Mouse (Mus musculus): ENCODE measurements around the gene Galnt9.

Gene Galnt9

DNA sequence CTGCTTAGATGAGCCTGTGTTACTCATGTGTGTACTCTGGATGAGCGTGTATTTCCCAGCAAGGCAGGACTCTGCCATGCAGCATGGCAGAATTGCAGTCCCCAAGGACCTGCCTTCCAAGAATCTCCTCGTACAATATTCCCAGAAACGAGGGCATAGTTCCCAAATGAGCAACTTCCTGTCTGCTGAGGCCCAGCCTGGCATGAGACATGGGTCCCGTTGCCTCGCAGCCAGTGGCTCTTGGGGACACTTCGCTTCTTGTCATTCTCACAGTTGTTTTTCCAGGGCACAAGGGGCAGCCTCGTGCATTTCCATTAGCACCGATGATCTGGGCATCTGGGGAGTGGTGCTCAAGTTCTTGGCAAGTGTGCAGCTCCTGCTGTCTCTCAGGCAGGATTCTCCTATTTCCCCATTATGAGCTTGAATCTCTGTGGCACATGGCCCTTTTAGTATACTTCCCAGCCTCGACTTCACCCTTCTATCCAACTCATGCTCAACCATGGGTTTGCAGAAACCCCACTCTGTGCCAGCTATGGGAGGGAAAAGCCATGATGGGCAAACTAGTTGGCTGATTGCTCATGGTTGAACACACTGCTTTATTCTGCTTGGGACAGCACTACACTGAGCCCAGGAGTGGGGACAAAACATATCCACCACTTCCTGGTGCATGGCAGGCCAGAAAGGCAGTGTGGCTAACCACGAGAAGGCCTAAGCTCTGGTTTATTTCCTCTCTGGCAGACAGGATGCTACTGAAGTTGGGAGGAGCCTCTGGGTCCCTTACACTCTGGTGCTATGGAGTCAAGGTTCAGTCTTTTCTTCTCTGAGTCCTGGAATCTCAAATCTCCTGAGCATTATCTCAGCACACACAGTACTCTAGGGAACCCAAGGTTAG lies 38.7 kb downstream of the Galnt9 start:
- ATAC-seq (ENCODE audit: low TSS enrichment) = no peak

DNA sequence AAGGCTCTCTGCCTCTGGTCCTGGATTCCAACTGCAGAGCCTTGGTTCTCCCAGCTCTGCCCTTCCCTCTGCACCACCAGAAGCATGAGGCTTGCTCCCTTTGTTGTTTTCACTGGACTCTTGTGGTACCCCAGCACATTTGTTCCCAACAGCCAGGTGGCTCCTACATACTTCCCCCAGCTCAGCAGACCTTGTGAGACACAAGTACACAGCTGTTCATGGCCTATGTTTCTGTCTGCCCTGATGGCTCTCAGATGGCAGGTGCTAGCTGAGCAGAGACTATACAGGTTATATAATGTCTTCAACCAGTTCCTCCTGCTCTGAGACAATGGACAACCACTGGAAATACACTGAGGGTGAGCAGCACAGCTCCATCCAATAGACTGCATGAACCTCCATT lies 43.3 kb downstream of the Galnt9 start:
- ATAC-seq (ENCODE audit: low TSS enrichment) = no peak

DNA sequence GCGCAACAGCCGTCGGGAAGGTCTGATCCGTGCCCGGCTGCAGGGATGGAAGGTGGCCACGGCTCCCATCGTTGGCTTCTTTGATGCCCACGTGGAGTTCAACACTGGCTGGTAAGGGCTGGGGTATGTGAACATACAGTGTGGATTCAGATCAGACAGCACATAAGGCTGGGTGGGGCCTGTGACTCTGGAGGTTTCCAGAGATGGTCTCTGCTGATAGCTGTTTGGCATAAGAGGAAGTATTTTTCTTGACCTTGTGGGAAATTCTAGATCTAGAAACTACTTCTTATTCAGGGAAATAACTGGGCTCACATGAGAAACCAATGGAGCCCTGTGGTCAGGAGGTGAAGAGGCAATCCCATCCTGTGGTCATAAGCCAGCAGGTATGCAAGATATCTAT lies 45.7 kb downstream of the Galnt9 start:
- no peak for ATAC-seq (ENCODE audit: low TSS enrichment)

DNA sequence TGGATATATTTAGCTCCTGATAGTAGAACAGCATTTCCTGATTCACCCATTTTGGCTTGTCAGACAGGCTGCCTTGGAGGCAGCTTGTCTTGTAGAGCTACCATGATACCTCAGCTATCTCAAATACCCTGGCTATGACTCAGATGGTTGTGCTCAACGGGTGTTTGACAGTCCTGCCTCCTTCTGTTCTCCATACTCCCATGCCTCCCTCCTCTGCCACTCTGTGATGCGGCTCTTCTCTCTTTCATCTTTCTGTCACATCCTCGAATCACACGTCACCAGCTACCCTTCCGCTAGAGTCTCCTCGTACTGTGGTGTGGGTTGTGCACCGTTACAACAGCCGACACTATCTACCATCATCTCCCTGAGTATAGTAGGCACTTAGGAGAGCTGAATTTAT lies 50.3 kb downstream of the Galnt9 start:
- peak; percentile 60 for ATAC-seq (ENCODE audit: low TSS enrichment)

DNA sequence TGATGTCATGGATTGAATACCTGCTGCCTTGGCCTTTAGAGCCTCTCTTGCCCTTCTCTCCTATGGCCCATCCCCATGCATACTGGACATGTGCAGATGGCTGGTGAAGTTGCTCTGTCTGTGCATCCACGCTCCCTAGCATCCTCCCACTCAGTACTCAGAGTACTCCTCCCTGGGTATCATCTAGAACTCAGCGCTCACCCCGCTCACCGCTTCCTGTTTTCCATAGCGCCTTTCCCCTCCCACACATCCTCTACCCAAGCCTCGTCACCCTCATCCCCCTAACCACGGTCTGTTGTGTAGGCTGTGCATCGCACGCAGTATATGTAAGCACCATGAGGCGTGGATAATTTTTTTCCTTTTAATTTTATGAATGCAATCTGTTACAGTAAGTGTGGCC lies 51.2 kb downstream of the Galnt9 start:
- ATAC-seq (ENCODE audit: low TSS enrichment) = peak; percentile 74

DNA sequence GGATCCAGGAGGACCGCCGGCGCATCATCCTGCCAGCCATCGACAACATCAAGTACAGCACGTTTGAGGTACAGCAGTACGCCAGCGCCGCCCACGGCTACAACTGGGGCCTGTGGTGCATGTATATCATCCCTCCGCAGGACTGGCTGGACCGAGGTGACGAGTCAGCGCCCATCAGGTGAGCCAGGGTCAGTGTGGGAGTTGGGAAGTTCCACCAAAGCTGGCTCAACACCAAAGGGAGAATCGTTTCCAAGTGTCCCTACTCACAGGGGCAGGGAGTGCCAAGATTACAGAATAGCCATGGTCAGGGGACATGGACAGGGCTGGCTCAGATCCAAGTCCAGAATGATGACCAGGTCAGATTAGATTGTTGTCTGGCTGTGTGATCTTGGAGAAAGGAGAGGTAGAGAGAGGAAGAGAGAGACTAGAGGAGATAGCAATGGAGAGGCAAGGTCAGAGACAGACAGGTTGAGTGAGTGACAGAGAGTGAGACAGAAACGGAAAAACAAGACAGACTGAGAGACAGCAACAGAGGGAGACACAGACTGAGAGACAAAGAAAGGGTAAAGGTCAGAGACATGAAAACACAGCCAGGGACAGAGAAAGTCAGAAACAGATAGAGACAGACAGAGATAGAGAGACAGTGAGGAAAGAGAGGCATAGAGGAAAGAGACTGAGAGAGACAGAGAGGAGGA lies 52.1 kb downstream of the Galnt9 start:
- no peak for ATAC-seq (ENCODE audit: low TSS enrichment)

DNA sequence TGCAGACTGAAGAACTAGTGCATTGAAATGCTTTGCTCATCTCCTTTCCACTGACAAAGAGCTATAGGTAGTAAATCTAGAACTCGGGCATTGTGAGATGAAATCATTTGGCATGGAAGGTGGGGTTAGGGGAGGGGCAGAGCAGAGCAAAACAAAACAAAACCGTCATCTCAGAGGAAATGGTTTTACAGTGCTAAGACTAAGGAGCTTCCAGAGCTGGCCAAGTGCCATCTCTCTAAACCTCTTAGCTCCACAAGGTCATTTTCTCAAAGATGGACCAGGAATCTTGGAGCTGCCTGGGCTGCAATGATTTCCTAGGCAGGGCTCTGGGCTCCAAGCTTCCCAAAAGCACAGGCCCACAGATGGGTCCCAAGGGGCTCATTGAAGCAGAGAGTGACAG lies 53.3 kb downstream of the Galnt9 start:
- ATAC-seq (ENCODE audit: low TSS enrichment) = no peak

DNA sequence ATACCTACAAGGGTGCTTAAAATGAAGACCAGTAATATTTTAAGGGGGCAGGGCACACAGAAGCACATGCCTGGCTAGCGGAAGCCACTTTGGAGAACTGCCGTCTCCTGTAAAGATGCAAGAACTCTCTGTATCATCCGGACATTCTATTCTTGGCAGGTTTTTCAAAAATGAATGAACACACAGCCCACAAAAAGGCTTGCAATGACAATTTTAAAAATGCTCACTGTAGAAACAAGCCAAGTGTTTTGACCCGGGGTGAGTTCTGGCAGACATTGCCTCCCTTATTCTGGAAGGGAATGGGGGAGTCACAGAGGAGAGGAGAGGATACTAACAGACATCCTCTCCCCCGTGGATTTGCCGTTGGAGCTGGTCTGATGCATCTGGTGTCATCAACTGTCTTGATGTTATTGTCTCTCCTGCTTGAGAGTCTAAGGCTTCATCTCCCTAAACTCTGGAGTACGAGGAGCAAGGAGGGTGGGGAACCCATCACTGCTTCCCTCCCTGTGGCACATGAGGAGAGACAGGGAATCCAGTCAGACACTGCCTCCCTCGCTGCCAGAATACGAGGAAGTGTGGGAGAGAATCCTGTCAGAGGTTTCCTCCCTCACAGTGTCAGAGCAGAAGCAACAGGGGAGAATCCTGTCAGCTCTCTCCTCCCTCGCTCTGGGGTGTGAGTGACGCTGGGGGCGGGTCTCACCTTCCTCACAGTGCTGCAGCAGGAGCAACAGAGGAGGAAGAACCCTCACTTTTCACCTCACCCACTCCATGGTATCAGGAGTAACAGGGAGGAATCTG lies 54.3 kb downstream of the Galnt9 start:
- ATAC-seq (ENCODE audit: low TSS enrichment) = peak; percentile 67

DNA sequence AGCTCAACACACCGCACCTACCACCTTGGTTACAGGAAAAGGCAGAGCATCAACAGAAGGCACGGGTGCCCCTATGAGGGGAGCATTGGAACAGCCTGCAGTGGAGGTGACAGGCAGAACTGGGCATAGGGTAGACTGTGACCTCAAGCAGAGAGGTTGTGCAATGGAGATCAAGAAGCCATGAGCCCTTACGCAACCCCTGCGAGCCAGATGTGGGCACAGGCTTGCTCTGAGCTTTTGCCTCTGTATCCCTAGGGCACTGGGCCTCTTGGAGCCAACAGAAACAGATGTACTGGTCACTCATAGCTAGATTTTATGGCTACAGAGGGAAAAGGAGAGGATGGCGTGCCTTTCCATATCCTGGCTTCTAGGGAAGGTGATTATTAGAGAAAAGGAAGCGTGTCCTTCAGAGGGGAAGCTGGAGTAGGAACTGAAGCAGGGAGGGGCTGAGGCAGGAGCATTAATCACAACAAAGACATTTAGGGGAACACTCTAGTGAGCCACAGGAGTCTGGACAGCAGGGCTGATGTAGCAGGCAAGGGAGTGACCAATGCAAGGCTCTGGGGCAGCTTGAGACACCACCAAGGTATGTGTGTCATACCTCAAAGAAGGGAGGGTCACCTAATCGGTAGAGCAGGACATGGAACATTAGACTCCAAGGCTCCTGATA lies 59.0 kb downstream of the Galnt9 start:
- ATAC-seq (ENCODE audit: low TSS enrichment) = no peak

DNA sequence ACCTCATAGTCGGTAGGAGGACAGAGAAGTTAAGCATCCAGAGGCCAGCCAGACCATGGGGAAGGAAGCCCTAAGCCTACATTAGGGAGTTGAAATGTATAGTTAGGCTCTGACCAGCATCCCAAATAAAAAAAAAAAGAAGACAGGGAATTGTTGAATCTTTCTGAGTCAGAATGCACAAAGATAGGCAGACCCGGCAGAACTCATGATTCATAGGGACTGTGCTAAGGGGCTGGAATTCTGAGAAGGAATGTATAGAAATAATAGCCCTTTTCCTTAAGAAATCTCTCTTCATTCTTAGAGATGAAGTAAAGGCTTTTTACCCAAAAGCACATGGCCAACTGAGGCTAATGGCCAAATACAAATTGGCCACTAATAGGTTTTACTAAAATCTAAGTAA lies 60.2 kb downstream of the Galnt9 start:
- ATAC-seq (ENCODE audit: low TSS enrichment) = no peak

DNA sequence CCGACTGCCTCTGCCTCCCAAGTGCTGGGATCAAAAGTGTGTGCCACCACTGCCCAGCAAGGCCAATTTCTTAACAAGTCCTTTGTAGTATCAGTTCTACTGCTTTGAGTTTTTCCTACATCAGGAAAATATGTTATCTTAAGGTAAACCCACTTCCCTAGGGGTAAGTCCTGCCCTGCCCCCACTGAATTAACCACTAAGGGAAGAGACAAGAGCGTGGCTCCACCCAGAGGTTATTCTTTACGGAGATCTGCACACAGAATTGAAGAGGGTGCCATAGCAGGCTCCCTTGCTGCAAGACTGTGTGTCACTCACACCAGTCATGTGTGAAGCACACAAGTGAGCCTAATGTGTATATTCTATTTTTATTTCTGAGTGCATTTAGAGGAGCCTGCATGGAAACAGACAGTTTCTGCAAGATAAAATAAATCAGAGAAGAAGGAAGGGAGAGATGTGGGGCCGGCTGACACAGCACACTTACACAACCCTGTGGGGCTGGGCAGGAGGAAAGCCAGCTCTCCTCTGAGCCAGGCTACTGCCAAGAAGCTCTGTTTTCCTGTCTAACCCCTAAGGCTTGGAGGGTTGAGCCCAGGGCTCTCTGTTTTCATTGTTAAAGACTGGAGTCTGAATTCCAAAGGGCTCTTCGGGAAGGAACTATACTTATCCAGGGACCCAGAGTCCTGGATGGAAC lies 61.5 kb downstream of the Galnt9 start:
- ATAC-seq (ENCODE audit: low TSS enrichment) = peak; percentile 70

DNA sequence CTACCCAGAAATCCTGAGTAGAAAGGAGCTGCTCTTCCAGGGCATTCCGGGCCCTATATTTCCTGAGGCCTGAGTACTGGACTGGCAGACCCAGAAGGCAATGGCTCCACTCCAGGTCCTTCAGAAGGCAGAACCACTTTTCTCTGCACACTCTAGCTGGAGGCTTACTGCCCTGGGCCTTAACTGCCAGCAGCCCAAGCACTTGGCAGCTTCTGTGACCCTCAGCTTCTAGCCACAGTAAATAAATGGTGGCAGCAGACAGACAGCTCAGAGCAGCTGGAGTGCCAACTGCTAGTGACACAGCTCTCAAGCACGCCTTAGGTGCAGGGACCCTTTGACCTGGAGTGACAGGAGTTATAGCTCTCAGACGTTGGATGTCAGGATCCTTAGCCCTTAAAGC lies 63.6 kb downstream of the Galnt9 start:
- ATAC-seq (ENCODE audit: low TSS enrichment) = no peak

DNA sequence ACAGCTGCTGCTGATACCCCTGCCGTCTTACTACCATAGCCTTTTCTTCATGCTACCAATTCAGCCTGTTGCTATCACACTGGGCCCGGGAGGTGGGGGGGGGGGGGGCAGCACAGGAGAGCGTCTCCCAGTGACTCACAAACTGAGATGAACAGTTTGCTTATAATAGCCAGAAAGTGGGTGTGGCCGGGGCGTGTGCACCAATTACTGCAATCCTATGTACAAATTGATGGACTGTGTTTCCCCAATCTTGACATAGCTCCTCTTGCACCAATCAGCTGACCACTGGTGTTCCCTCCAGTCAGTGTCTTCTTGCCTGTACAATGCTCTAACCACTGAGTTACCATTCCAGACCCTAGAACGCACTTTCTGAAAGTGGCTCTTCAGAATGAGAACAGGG lies 64.2 kb downstream of the Galnt9 start:
- ATAC-seq (ENCODE audit: low TSS enrichment) = no peak

DNA sequence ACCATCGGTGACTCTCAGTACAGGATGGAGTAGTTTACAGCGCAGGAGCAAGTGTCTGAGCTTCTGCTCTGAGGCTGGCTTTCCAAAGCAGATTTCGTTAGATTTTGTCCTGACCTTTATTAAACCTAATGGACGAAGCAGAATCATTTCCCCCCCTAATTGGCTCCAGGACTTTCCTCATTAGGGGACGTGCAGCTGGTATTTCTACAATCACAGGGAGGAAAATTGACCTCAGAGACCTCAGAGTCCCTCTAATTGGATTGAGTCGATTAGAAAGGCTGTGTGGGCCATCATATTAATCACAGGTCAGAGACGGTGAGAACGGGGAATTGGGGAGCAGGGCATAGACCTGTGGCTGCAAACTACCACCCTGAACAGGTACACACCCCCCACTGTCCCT lies 64.8 kb downstream of the Galnt9 start:
- no peak for ATAC-seq (ENCODE audit: low TSS enrichment)

DNA sequence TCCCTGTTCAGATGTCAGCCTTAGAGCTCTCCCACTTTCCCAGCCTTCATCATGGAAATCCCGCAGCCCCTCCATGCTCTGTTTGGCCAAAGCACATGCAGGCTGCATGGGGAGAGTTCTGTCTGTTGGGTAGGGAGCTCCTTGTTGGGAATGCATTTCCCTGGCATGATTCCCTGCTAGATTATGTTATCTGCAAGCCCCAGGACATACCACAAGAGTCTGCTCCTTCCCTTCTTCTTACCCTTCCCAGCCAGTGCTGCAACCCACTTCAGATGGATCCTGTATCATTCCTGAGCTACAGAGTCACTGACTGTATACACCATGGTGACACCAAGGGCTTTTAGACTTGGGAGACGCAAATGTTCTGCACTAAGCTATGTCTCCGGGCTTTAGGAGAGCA lies 65.3 kb downstream of the Galnt9 start:
- no peak for ATAC-seq (ENCODE audit: low TSS enrichment)

DNA sequence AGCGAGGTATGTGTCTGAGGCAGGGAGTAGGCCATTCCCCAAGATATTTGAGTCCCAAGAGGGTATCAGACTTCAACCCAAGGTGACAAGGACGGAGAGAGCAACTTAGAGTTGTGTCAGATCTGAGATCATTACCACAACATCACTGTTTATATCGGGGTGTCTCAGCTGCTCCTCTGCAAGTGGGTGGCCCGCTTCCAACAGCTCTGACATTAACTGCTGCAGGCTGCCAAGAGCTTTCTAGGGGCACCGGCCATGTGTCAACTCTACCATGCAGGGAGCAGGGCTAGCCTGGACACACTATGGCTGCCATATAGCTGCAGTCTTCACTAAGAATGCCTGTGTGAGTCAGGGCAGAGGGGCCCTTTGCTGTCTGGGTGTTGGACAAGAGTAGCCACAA lies 65.7 kb downstream of the Galnt9 start:
- ATAC-seq (ENCODE audit: low TSS enrichment) = no peak

DNA sequence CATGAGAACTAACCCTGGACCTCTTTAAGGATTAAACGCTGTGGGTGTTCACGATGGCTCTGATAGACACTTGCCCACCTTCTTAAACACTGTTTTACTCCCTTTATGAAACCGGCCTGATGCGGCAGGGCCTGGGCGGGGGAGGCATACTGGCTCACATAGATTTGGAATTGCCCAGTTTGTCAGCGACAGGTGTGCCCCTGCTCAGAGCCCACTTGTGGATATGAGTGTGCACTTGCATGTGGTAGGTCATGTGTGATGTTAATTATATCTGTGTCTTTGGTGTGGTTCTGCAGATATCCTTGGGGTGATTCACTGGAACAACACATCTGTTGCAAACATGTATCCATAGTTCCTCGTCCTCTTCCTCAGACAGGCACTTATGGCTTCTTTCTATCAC lies 66.3 kb downstream of the Galnt9 start:
- ATAC-seq (ENCODE audit: low TSS enrichment) = no peak

DNA sequence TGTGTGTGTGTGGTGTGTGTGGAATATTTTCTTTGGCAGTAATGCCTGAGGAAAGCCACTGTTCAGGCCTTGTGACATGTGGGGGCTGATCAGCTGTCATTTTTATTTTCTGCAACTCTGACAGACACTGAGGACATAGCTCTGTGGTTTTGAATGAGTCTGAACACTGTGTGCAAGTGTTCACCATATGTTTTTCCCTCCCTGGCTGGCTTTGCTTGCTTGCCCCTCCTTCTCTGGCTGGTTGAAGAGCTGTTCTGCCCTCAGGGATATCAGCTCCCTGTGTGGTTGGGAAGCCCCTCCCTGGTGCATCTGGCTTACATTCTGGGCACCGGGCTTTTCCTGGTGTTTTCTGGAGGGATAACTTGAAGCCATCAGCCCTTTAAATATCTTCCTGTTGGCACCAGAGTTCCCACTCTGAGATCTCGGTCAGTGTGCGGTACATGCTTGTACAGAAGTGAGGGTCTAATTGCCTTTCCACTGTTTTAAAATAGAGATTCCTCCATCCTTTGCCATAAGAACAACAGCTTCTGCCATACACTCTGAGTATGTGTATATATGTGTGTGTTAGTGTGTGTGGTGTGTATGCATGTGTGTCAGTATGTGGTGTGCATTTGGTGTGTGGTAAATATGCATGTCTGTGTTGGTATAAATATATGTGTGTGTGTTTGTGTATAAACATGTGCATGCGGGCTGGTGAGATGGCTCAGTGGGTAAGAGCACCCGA lies 67.4 kb downstream of the Galnt9 start:
- ATAC-seq (ENCODE audit: low TSS enrichment) = peak; percentile 57

DNA sequence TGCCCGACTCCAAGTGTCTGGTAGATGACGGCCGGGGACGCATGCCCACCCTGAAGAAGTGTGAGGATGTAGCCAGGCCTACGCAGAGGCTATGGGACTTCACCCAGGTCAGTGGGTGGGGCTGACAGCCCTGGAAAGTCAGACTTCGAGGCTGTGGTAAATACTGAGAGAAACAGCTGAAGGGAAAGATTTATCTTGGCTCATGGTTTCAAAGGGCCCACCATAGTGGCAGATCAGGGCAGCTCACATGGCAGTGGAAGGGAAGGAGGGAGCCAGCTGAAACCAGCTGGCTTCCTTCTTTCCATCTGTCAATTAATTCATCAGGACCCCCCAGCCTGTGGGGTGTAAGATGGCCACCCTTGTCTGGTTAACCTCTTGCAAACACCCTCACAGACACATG lies 75.1 kb downstream of the Galnt9 start:
- ATAC-seq (ENCODE audit: low TSS enrichment) = no peak

DNA sequence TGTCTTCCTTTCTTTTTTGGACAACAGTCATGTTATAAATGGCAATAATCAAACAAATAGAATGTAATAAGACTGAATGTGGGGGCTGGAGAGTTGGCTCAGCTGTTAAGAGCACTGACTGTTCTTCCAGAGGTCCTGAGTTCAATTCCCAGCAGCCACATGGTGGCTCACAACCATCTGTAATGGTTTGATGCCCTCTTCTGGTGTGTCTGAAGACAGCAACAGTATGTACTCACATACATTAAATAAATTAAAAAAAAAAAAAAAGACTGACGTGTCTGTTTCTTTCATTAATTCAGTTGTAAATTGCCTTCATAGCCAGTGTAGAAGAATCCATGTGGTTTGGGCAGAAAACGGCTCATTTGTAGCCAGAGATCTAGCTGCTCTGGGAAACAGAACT lies 80.2 kb downstream of the Galnt9 start:
- no peak for ATAC-seq (ENCODE audit: low TSS enrichment)

DNA sequence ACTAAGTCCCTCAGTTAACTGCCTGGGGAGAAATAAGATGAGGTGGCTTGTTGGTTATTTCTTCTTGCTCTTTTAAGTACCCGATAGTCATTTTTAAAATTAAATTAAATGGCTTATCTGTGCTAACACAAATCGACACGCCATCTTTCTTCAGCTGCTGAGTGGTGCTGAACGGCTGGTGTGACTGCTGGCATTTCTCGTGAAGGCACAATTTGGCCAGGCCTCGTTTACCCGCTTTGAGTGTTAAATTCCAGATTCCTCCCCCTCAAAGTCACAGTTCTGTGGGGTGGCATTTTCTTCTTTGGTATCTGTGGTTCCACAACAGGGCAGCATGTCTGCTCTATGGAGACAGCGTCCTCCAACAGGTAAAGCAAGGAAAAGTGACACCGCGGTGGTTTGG lies 83.2 kb downstream of the Galnt9 start:
- ATAC-seq (ENCODE audit: low TSS enrichment) = no peak
